Mouse (Mus musculus) limb, embryonic 10.5 days (tissue): ENCODE measurements around the gene Cyp2t4. TPM values are rescaled to one million over a fixed set of nuclear protein-coding genes. Genes with fewer than 3 reads are reported as not detected.

Experiments
- DNase-seq: peaks from one replicate; pipeline ENCODE4 v3.0.0-alpha.2; 2017; ENCODE audit warnings: low spot score
- H3K27ac ChIP-seq: fragments of 300-500 bp; sonication (generic); 2 replicates; pipeline ENCODE4 v1.5.1; 2016; ENCODE audit warnings: mild to moderate bottlenecking
- H3K27me3 ChIP-seq: fragments of 300-500 bp; sonication (generic); 2 replicates; pipeline ENCODE4 v1.6.1; 2016; ENCODE audit warnings: low read depth, mild to moderate bottlenecking; ENCODE audit not compliant: poor library complexity, severe bottlenecking
- H3K36me3 ChIP-seq: fragments of 300-500 bp; sonication (generic); 2 replicates; pipeline ENCODE4 v1.6.1; 2016; ENCODE audit warnings: mild to moderate bottlenecking, moderate library complexity
- H3K4me1 ChIP-seq: fragments of 300-500 bp; sonication (generic); 2 replicates; pipeline ENCODE4 v1.6.1; 2016
- H3K4me3 ChIP-seq: fragments of 300-500 bp; sonication (generic); 2 replicates; pipeline ENCODE4 v1.5.1; 2016; ENCODE audit warnings: mild to moderate bottlenecking, moderate library complexity
- H3K9me3 ChIP-seq: fragments of 300-500 bp; sonication (generic); replicated peaks from 2 replicates; pipeline ENCODE4 v1.6.1; 2016; ENCODE audit warnings: mild to moderate bottlenecking
- WGBS: fragments of 180-500 bp; shearing (Covaris S2); methylation state at CpG from one replicate; pipeline ENCODE4 v1.1.7; 2016; 5-methylcytosine and 5-hydroxymethylcytosine counted together
- polyA plus RNA-seq: library from polyadenylated mRNA; unstranded; fragments of >200 nt; fragmentation: Nextera tagmentation; extraction: Ambion mirVana; gene quantifications from 2 replicates; pipeline ENCODE4 v1.2.1, GENCODE M21; 2016

Cyp2t4 gene
- polyA plus RNA-seq, result 0.11 and 0.19 TPM in 2 replicates

DNA sequence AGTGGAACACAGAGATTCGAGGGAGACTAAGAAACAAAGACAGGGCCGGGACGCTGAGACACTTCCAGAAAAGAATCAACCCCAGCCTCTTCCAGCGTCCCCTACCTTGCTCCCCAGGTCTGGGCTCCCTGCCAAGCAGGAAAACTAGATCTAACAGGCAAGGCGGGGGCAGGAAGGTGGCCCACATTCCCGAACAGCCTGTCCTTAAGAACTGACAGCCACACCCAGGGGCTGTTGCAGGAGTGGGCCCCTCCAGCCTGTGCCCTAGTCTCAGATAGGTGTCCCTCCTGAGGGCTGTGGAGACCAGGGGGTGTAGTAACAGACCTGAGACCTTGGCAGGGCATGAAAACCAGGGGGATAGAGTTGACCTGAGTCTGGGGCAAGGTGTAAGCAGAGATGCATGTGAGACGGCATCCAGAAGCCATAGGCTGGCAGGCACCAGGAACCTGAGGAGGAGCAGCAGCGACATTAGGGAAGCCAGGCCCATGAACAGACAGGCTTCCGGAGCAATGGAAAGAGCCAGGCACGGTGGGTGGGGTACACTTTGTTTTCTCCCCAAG lies at the start of gene Cyp2t4:
Cyp2t4 (plus strand) TSS at position 510 of the 560 bp plus-strand sequence.
- H3K4me1 ChIP-seq, result no peaks in the 10 kb centered on the region
- peaks cover 19% of the 10 kb centered on the region for H3K36me3 ChIP-seq
- 84% methylated on average over 10 of the region's 10 CpGs for WGBS
- DNase-seq, result no peak
- no peaks in the 10 kb centered on the region for H3K9me3 ChIP-seq
- no peak within 1 kb of the TSS for H3K27ac ChIP-seq
- H3K4me3 ChIP-seq, result no peak within 1 kb of the TSS
- no peaks in the 10 kb centered on the region for H3K27me3 ChIP-seq

DNA sequence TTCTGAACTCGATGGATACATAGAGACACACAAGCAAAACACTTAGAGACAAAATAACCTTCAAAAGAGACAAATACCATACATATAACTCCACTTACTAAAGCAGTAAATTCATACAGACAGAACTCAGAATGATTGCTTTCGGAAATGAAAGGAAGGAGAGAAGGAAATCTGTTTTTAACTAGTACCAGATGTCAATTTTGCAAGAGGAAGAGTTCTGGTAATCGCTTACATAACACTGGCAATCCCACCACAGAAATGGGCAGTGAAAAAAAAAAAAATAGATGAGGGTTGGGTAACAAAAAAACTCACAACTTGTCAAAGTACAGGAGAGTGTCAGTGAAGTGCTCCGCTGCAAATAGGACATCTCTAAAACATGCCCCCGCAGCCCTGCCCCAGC lies 48.6 kb upstream of the Cyp2t4 start:
- no peak overlapping the region for H3K27ac ChIP-seq
- H3K27me3 ChIP-seq, result no peaks in the 10 kb centered on the region
- H3K4me3 ChIP-seq, result peak overlapping the region; percentile 22; the same call in 1 of the 2 replicates
- H3K36me3 ChIP-seq, result no peaks in the 10 kb centered on the region
- no peak for DNase-seq
- 28% methylated on average over 5 of the region's 5 CpGs for WGBS
- H3K4me1 ChIP-seq, result peaks cover 12% of the 10 kb centered on the region
- no peaks in the 10 kb centered on the region; the same call in 1 of the 2 replicates for H3K9me3 ChIP-seq

DNA sequence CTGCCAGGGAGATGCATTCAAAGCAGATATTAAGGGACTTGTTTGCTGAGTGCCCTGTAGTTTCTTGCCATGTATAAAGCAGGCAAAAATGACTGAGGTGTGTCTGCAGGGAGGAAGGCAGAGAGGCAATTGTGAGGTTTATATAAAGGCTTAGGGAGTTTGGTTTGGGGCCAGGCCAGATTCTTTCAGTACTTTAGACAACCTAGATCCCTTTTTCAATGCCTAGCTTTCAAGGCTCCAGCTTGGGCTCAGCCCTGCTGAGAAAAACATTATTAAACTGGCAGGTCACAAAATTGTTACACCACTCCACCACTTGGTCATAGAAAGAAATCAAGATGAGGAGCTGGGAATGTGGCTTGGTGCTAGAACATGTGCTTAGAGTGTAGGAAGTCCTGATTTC lies 43.2 kb upstream of the Cyp2t4 start:
- H3K27ac ChIP-seq, result no peak overlapping the region
- DNase-seq, result no peak
- no peaks in the 10 kb centered on the region for H3K36me3 ChIP-seq
- H3K4me3 ChIP-seq, result no peak overlapping the region
- no peaks in the 10 kb centered on the region; the same call in 1 of the 2 replicates for H3K9me3 ChIP-seq
- H3K27me3 ChIP-seq, result no peaks in the 10 kb centered on the region
- H3K4me1 ChIP-seq, result peaks cover 2% of the 10 kb centered on the region

DNA sequence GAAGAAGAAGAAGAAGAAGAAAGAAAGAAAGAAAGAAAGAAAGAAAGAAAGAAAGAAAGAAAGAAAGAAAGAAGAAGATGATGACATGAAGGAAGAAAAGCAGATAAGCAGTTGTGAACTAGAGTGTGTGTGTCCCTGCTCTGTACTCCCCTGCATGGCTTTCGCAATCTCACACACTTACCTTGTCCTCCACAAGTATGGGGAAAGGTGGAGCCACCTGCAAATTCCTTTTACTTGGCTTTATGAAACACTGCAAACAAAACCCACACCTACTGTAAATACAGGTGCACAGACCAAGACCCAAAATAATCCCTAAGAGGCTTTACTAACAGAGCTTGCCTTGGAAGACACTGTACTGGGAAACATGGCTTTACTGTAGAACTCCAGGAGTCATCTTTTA lies 42.5 kb upstream of the Cyp2t4 start:
- no peak for DNase-seq

DNA sequence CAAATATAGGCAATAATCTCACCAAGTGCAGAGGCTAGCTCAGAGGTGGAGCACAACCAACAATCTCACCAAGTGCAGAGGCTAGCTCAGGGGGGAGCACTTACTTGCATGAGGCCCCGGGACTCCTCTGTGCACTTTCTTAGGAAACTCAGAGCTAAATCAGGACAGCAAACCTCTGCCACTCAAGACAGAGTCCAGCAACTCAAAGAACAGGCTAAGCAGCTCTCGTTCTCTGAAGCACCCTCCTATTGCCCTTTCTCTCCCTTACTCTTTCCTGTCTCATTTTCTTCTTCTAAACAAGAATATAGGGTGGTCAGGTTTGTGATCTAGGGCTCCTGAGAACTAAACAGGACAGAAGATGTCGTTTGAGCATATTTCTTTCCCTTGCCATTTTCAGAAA lies 41.5 kb upstream of the Cyp2t4 start:
- H3K4me1 ChIP-seq, result no peaks in the 10 kb centered on the region
- no peak for DNase-seq
- H3K27me3 ChIP-seq, result no peaks in the 10 kb centered on the region
- no peaks in the 10 kb centered on the region for H3K36me3 ChIP-seq
- 81% methylated on average over 3 of the region's 3 CpGs for WGBS
- H3K4me3 ChIP-seq, result no peak overlapping the region
- H3K27ac ChIP-seq, result no peak overlapping the region
- H3K9me3 ChIP-seq, result no peaks in the 10 kb centered on the region; the same call in 1 of the 2 replicates

More for the DNA sequence above, 42.5 kb upstream of the Cyp2t4 start:
- H3K27ac ChIP-seq, result no peak overlapping the region
- H3K4me3 ChIP-seq, result no peak overlapping the region
- 93% methylated on average over 1 of the region's 1 CpGs for WGBS
- no peaks in the 10 kb centered on the region for H3K27me3 ChIP-seq
- no peaks in the 10 kb centered on the region for H3K4me1 ChIP-seq
- no peaks in the 10 kb centered on the region; the same call in 1 of the 2 replicates for H3K9me3 ChIP-seq
- no peaks in the 10 kb centered on the region for H3K36me3 ChIP-seq

DNA sequence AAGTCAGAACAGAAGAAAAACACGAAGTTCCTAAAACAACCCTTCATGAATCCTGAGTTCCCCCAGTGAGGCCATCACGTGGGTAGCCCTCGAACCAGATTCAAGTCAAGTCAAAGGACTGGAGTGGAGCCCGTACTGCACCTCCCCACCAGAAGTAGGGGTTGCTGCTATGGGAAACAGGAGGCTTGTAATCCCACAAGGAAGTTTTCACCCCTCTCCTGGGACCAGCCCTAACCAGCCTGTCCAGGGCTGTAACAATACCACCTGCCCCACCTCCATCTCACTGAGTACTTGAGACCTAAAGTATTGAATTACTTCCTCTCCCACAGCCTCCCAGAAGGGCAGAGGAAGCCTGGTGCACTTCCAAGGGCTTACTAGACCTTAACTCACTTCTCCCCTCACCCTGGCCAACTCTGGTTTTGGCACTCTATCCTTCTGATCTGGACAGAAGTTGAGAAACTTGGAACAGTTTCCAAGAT lies 35.4 kb upstream of the Cyp2t4 start:
- Histone ChIP-seq H3K4me1 (peaks cover 7% of the 10 kb centered on the region; the same call in 1 of the 2 replicates), H3K27ac (no peak overlapping the region), H3K36me3 (no peaks in the 10 kb centered on the region), H3K4me3 (no peak overlapping the region), H3K9me3 (no peaks in the 10 kb centered on the region), H3K27me3 (no peaks in the 10 kb centered on the region)
- 74% methylated on average over 4 of the region's 4 CpGs for WGBS
- no peak for DNase-seq

DNA sequence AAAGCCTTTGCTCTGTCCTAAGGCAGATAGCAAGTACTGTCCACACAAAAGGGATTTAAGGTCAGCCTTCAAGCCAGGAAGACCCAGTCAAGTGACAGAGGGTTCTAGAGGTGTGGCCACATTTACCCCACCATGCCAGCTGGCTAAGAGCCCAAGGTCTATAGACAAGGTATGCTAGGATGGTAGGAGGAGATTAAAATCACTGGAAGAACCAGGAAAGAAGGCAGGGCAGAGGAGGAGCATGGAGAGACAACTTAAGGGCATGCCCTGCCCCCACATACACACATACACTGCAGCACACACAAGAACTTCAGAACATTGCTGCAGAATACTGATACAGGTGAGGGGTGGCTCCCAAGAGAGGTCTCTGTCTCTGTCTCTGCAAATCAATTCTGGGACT lies 33.8 kb upstream of the Cyp2t4 start, which contains the start of gene Cyp2f2:
Cyp2f2 (plus strand) TSS at position 234 of the 400 bp plus-strand sequence.
- no peak for DNase-seq
- Histone ChIP-seq H3K36me3 (no peaks in the 10 kb centered on the region), H3K4me3 (no peak within 1 kb of the TSS), H3K27me3 (no peaks in the 10 kb centered on the region), H3K4me1 (peaks cover 7% of the 10 kb centered on the region; the same call in 1 of the 2 replicates), H3K27ac (no peak within 1 kb of the TSS), H3K9me3 (no peaks in the 10 kb centered on the region)

DNA sequence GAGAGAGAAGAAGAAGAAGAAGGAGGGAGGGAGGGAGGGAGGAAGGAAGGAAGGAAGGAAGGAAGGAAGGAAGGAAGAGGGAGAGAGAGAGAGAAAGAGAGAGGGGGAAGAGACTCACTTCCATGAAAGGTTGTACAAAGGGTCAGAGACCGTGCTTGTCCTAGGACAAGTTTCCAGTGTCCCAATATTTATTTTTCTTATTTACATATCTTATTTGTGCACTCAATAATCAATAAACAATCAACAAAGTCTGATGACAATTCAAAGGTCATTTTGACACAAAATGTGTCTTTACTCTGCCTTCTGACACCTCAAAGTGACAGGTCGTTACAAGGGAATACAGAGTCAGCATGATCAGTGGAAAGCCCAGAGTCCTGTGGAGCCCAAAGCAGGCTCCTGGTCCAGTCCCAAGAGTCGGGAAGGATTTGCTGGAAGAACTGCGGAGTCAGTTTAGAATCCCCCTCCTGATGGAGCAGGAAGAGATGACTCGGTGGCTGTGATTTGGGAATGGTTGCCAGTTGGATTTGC lies 29.1 kb upstream of the Cyp2t4 start:
- Histone ChIP-seq H3K4me1 (0 out of 2 replicates have a peak, but pooled peaks cover 2% of the 10 kb centered on the region), H3K36me3 (no peaks in the 10 kb centered on the region), H3K27ac (no peak overlapping the region), H3K27me3 (no peaks in the 10 kb centered on the region), H3K9me3 (no peaks in the 10 kb centered on the region), H3K4me3 (no peak overlapping the region)
- WGBS, result 79% methylated on average over 5 of the region's 5 CpGs
- DNase-seq, result no peak

DNA sequence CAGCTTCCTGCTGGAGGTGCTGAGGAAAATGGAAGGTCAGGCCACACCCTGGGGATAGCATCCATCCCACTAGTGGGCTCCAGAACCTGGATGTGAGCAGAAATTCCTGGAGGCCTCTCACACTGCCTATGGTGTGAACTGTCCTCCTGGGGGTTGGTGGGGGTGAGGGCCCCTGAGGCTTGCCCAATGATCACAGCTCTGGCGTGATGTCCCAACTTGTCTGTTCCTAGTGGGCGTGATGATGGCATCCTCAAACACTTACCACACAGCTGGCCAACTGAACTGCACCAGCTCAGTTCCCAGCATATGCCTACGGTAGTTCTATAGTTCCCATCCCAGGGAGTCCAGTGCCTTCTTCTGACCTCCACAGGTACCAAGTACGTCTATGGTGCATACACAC lies 28.5 kb upstream of the Cyp2t4 start:
- no peaks in the 10 kb centered on the region for H3K27me3 ChIP-seq
- WGBS, result 86% methylated on average over 4 of the region's 4 CpGs
- 0 out of 2 replicates have a peak, but pooled peaks cover 2% of the 10 kb centered on the region for H3K4me1 ChIP-seq
- H3K4me3 ChIP-seq, result no peak overlapping the region
- no peak overlapping the region for H3K27ac ChIP-seq
- H3K9me3 ChIP-seq, result no peaks in the 10 kb centered on the region
- H3K36me3 ChIP-seq, result no peaks in the 10 kb centered on the region
- DNase-seq, result no peak

DNA sequence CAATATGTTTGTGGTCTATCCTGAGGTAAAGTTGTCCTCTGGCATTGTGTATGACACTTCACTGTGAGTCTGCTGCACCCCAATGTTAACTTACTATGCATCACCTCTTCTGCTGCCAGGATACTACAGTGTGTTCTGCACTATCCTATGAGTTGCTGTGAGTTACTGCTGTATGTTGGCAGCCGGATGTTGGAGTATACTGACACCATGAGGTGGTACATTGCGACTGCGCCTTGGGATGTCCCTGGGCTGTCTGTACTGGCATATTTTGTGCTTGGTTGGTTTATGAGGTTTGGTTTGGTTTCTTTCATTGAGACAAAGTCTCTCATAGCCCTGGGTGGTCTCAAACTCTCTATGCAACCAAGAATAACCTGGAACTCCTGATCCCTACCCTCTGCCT lies 25.4 kb upstream of the Cyp2t4 start:
- Histone ChIP-seq H3K9me3 (no peaks in the 10 kb centered on the region), H3K27ac (no peak overlapping the region), H3K27me3 (no peaks in the 10 kb centered on the region), H3K36me3 (no peaks in the 10 kb centered on the region), H3K4me1 (no peaks in the 10 kb centered on the region), H3K4me3 (no peak overlapping the region)
- DNase-seq, result no peak
- WGBS, result 54% methylated on average over 3 of the region's 3 CpGs

DNA sequence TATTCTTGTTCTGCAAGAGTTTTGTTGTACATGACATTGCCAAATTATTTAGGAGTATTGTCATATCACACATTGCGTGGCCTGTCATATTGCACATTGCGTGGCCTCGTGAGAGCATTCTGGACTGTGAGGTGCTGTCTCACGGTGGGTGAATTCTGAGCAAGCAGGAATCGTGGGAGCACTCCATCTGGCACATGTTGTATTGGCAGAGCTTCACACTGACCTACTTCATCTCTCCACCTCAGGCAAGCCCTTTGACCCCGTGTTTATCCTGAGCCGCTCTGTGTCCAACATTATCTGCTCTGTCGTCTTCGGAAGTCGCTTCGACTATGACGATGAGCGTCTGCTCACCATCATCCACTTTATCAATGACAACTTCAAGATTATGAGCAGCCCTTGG lies 24.6 kb upstream of the Cyp2t4 start:
- WGBS, result 90% methylated on average over 13 of the region's 13 CpGs
- Histone ChIP-seq H3K36me3 (no peaks in the 10 kb centered on the region), H3K4me3 (no peak overlapping the region), H3K9me3 (no peaks in the 10 kb centered on the region), H3K4me1 (no peaks in the 10 kb centered on the region), H3K27me3 (no peaks in the 10 kb centered on the region), H3K27ac (no peak overlapping the region)
- no peak for DNase-seq

DNA sequence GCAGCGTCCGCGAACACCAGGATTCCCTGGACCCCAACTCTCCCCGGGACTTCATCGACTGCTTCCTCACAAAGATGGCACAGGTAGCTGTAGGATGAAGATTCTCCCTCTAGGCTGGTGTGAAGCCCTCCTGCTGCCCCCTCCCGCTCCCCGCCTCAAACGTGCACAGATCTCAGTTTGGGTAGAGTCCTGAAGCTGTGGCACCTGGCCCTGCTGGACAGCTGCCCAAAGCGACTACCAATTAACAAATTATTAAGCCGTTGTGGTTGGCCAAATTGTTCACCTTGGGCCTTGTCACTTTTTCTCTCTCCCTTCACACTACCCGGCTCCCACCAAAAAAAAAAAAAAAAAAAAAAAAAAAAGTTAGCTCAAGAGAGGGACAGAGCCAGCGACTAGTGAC lies 23.7 kb upstream of the Cyp2t4 start:
- 87% methylated on average over 12 of the region's 12 CpGs for WGBS
- no peak overlapping the region for H3K27ac ChIP-seq
- no peaks in the 10 kb centered on the region for H3K27me3 ChIP-seq
- no peaks in the 10 kb centered on the region for H3K9me3 ChIP-seq
- no peaks in the 10 kb centered on the region for H3K36me3 ChIP-seq
- H3K4me3 ChIP-seq, result no peak overlapping the region
- no peaks in the 10 kb centered on the region for H3K4me1 ChIP-seq
- no peak for DNase-seq

DNA sequence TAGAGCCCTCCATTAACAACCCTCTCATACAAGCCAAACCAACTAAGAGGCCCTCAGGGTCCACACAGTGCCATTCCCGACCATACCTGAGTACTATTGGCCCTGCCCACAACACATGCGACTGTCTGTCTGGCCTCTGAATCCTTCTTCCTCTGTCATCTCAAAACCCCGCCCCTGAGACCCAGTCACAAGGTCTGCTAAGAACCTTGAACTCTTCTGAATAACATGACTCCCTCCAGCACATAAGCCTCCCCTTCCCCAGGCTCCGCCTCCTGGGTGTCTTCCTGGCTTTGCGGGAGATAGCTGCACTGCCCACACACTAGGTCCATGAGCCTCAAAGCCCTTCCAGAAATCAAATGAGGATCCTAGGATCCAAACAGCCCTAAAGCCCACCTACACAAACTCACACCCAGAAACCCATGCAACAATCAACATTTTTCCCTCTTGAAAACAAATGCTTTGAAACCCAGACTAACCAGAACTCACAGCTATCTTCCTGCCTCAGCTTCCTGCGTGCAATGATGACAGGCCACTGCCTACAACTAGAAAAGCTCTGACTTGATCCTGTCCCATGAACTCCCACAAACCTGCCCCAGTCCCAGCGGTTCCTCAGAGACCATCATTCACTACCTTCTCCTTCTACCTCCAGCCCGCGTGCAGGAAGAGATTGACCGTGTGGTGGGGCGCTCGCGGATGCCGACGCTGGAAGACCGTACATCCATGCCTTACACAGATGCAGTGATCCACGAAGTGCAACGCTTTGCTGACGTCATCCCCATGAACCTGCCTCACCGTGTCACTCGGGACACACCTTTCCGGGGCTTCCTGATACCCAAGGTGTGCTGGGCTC lies 22.8 kb upstream of the Cyp2t4 start:
- DNase-seq, result no peak
- Histone ChIP-seq H3K9me3 (no peaks in the 10 kb centered on the region), H3K27me3 (no peaks in the 10 kb centered on the region), H3K4me3 (no peak overlapping the region), H3K36me3 (no peaks in the 10 kb centered on the region), H3K27ac (no peak overlapping the region), H3K4me1 (no peaks in the 10 kb centered on the region)
- 84% methylated on average over 22 of the region's 22 CpGs for WGBS
